ENCODE assay signal across 8 mouse cellular contexts in the genomic region with DNA sequence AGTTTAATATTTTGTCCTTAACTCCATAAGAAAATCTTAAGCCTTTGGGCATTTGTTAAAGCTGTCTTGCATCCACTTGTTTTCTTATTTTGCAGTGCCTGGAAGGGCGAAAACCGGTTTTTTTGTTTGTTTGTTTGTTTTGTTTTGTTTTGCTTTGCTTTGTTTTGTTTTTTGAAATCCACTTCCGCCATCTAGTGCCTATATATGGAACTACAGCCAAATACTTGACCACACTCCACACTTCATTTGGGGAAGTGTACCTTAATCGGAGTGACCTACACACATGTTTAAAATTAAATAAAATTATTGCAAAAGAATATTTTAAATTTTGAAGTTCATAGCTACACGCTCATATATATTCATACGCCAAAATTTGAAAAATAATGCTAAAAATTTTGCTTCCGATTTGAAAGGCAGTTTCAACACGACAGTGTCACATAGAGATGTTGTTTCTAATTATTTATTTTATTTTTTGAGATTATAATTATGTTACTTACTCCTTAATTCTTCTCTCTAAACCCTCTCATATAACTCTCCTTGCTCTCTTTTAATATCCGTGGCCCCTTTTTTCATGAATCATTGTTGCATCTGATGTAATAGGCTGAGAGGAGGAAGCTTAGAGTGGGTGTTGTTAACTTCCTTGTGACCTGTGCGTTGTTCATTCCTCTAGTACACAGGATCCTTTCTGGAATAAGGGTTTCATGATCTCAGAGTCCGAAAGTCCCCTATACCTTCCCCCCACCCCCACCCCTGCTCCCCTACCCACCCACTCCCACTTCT.
DNase-seq lines count a peak whose midpoint lies in the region; ATAC-seq and TF ChIP-seq lines count a peak whose summit lies in the region.
"Had no signal": no experiment of that assay in that cellular context is flagged by ENCODE, and none has a peak within 500 bp of the region (broad histone marks: within the 10 kb centered on the region; RNA-seq: fewer than 3 reads in every experiment).

No protein-coding gene starts in this region.

- no peak for ATAC-seq in intestine, postnatal 0 days
- ATAC-seq in intestine, embryonic 15.5 days, result no peak
- ATAC-seq in midbrain, postnatal 0 days (ENCODE audit: low FRiP score), result no peak
- ATAC-seq in midbrain, embryonic 15.5 days (replicated peaks), result no peak
- no peak for ATAC-seq in inflammation-experienced regulatory T-cells, adult 6 months

- no peak overlapping the region for H3K27ac ChIP-seq in intestine, postnatal 0 days (ENCODE audit: low read depth, low read length)
- no peak overlapping the region for H3K27ac ChIP-seq in intestine, embryonic 15.5 days
- H3K27ac ChIP-seq in midbrain, postnatal 0 days (ENCODE audit: low read depth, low read length), result no peak overlapping the region
- no peak overlapping the region for H3K27ac ChIP-seq in midbrain, embryonic 15.5 days

- DNase-seq in midbrain, postnatal 0 days (ENCODE audit: low spot score), result peak; percentile 20
- DNase-seq in c-Kit-positive CD71-positive TER-119-positive erythroid progenitor cells, embryonic 14.5 days (ENCODE audit: low spot score), result peak; percentile 4
- DNase-seq in spleen, postnatal 36 days (ENCODE audit: low spot score in 2 of 2), result no peak
- DNase-seq: kidney, postnatal 4 days had no signal

- H3K9me3 ChIP-seq in intestine, postnatal 0 days (ENCODE audit: control insufficient read depth), result no peaks in the 10 kb centered on the region
- H3K9me3 ChIP-seq in intestine, embryonic 15.5 days, result no peaks in the 10 kb centered on the region
- H3K9me3 ChIP-seq in midbrain, postnatal 0 days (ENCODE audit: low read length), result no peaks in the 10 kb centered on the region
- no peaks in the 10 kb centered on the region for H3K9me3 ChIP-seq in midbrain, embryonic 15.5 days

- H3K4me3 ChIP-seq in intestine, postnatal 0 days (ENCODE audit: low read depth, low read length), result no peak overlapping the region
- H3K4me3 ChIP-seq in intestine, embryonic 15.5 days (replicated peaks), result no peak overlapping the region
- no peak overlapping the region for H3K4me3 ChIP-seq in midbrain, postnatal 0 days (ENCODE audit: low read depth, low read length)
- no peak overlapping the region for H3K4me3 ChIP-seq in midbrain, embryonic 15.5 days

- WGBS in intestine, postnatal 0 days, result 42% methylated on average over 11 of the region's 11 CpGs
- WGBS in intestine, embryonic 15.5 days, result 43% methylated on average over 11 of the region's 11 CpGs
- WGBS in midbrain, postnatal 0 days, result 42% methylated on average over 11 of the region's 11 CpGs
- 43% methylated on average over 11 of the region's 11 CpGs for WGBS in midbrain, embryonic 15.5 days

- peak; percentile 67 for TF ChIP-seq CTCF in intestine, postnatal 0 days (IDR thresholded peaks at IDR 0.05; ENCODE audit: low read depth)
- peak; percentile 70 for TF ChIP-seq CTCF in midbrain, postnatal 0 days (IDR thresholded peaks at IDR 0.05)

- no peak overlapping the region for H3K9ac ChIP-seq in intestine, postnatal 0 days (ENCODE audit: low read depth, low read length)
- H3K9ac ChIP-seq in intestine, embryonic 15.5 days, result no peak overlapping the region
- no peak overlapping the region for H3K9ac ChIP-seq in midbrain, postnatal 0 days (replicated peaks; ENCODE audit: low read length, poor library complexity, severe bottlenecking)
- no peak overlapping the region for H3K9ac ChIP-seq in midbrain, embryonic 15.5 days

- H3K27me3 ChIP-seq in intestine, postnatal 0 days (replicated peaks; ENCODE audit: control insufficient read depth, insufficient read depth, low read length), result no peaks in the 10 kb centered on the region
- H3K27me3 ChIP-seq in intestine, embryonic 15.5 days (replicated peaks), result no peaks in the 10 kb centered on the region
- H3K27me3 ChIP-seq in midbrain, postnatal 0 days (ENCODE audit: insufficient read depth, low read length), result no peaks in the 10 kb centered on the region
- no peaks in the 10 kb centered on the region for H3K27me3 ChIP-seq in midbrain, embryonic 15.5 days (replicated peaks)

- H3K4me2 ChIP-seq in intestine, postnatal 0 days (replicated peaks; ENCODE audit: low read depth), result no peak overlapping the region
- no peak overlapping the region for H3K4me2 ChIP-seq in intestine, embryonic 15.5 days (replicated peaks)
- no peak overlapping the region for H3K4me2 ChIP-seq in midbrain, postnatal 0 days (ENCODE audit: low read depth, low read length, poor library complexity, severe bottlenecking)
- no peak overlapping the region for H3K4me2 ChIP-seq in midbrain, embryonic 15.5 days

- H3K36me3 ChIP-seq in intestine, postnatal 0 days (ENCODE audit: control insufficient read depth, insufficient read depth), result no peaks in the 10 kb centered on the region
- H3K36me3 ChIP-seq in intestine, embryonic 15.5 days, result no peaks in the 10 kb centered on the region
- H3K36me3 ChIP-seq in midbrain, postnatal 0 days (ENCODE audit: insufficient read depth, low read length), result no peaks in the 10 kb centered on the region
- no peaks in the 10 kb centered on the region for H3K36me3 ChIP-seq in midbrain, embryonic 15.5 days (replicated peaks)

- no peaks in the 10 kb centered on the region for H3K4me1 ChIP-seq in intestine, postnatal 0 days (replicated peaks; ENCODE audit: control insufficient read depth, insufficient read depth, low read length)
- H3K4me1 ChIP-seq in intestine, embryonic 15.5 days (replicated peaks), result no peaks in the 10 kb centered on the region
- no peaks in the 10 kb centered on the region for H3K4me1 ChIP-seq in midbrain, postnatal 0 days (ENCODE audit: insufficient read depth, low read length)
- H3K4me1 ChIP-seq in midbrain, embryonic 15.5 days, result no peaks in the 10 kb centered on the region

Comparison
In these comparisons a context has a peak if more than half of its experiments do, and no peak if none do; other contexts are left out.
1. DNase-seq: peak in midbrain, postnatal 0 days (single experiment) and c-Kit-positive CD71-positive TER-119-positive erythroid progenitor cells, embryonic 14.5 days (single experiment); none in spleen, postnatal 36 days (0 of 2).